Mouse (Mus musculus) WW6 (cell line): ENCODE measurements at regions not wholly inside any gene's neighbourhood (a gene's known extent, or its start where the extent isn't known, plus 50 kb on each side); places are given as distances from the start of the nearest gene placed in this dataset.

Experiments
- DNase-seq: peaks from one replicate; pipeline ENCODE4 v3.0.0-alpha.2; 2013; ENCODE audit warnings: low read depth, low spot score

DNA sequence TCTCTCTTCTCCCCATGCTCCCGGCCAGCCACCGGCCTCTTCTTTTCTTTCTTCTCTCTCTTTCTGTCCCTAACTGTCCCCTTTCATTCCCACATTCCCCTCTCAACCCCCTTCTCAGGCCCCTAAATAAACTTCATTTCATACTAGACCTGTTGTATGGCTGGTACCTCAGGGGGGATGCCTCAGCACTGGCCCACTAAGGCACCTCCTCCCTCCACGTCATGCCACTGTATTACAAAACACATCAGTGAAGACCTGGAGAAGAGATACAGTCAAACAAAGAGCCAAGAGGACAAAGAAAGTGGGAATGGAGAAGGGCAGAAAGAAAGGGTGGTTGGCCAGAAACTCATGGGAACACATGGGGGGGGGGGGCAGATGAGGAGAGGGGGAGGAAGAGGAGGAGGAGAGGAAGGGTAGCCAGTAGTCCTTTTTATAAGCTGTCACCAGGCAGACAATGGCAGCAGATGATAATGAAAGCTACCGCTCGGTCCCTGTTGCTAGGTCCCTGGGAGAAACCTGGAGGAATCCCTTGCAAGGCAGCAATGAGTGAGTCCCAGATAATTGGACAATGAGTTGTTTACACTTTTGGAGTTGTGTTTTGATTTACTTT, 224.5 kb upstream of the Pfn2 start:
- no peak for DNase-seq

DNA sequence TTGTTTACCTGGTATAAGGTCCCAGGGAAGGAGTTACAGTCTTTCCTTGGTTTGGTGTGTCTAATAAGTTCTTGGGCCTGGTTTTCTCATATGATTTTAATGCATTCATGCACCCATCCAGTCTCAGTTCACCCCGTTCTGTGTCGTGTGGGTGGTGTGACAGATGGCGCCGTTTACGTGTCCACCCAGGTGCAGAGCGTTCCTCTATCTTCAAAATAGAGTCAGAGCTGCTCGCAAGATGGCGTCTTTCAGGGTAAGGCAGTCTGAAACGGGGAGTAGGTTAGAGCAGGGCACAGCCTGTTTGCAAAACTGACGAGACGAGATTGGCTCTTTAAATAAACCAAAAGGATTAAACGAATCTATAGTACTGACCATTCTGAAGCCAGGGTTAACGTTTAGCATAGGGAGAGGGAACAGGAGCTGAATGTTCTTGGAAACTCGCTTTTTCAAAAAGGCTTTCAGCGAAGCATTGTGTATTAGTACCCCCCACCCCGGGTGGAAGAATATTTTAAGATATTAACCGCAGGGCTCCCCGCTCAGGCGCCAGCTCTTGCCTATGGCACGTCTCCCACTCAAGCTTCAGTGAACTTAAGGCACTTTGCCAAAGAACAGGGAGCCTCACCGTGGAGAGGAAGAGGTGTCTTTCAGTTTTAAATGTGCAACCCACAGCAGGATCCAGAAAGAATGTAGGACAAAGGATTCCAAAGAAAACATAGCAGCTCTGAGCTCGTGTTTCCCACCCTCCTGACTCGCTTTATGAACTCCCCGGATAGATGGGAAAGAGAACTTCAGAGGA, 241.7 kb upstream of the Pfn2 start:
- DNase-seq, result no peak

DNA sequence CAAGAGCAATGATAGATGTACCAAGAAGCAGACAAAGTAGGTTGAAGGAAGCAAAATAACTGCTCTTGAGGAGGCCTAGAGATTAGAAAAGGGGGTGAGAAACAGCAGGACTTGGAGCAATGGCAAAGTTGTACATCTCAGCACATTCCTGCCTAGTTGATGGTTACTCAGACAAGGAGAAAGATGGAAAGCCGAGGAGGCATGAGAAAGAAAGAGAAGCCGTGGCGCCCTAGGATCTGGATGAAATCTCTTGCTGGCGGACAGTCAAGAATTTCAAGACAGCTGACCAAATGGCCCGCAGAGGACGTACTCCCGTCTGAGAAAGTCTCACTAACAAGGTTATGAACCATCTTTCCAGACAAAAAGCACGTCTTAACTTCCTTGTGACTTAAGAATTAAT, 242.5 kb upstream of the Pfn2 start:
- no peak for DNase-seq

DNA sequence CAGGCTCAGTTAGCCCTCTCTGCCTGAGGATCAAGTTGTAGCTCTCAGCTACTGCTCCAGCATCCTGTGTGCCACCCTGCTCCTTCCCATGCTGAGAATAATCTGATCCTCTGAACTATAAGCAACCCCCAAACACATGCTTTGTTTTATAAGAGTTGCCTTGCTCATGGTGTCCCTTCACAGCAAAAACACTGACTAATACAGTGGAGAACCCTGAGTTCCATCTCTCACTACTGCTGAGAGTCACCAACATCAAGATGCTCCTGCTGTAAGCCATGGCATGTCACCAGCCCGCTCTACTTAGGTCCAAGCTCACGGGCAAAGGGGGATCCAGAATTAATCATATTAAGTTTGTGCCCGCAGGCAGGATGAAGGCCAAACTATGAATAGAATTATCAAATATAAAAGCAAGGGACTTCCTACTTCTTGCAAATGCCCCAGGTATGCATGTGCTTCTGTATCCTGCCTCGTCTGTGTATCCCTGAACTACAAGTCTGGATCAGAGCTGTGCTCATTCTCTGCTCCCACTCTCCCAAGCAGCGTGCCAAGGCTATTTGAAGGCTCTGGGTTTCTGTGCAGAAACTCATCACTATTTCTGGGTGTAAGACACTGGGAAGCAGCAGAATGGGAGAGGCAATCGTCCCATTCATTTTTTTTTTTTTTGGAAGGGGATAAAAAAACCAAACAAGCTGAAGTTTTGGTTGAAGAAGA, 243.7 kb upstream of the Pfn2 start:
- no peak for DNase-seq

DNA sequence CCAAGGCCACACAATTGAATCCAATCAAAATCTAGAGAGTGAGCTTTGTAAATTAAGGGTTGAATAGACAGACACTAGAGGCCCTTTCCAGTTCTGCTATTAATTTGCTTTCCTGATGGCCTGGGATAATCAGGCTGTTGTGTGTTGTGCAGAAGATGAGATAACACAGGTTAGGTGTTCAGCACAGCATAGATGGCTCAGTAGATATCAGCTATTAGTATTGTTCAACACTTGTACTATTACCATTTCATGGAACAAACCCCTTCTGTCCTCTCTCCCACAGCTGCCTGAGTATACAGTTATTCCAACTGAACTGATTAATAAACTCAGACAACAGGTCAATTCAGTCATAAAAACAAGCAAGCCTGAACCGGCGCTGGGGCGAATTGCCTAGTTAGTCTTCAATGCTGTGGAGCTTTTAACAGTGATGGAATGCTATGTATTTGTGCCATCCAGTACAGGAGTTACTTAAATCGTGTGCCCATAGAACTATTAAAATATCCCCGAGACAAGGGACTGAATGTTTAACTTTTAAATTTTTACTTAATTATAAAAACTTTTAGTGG, 263.1 kb upstream of the Pfn2 start:
- no peak for DNase-seq

DNA sequence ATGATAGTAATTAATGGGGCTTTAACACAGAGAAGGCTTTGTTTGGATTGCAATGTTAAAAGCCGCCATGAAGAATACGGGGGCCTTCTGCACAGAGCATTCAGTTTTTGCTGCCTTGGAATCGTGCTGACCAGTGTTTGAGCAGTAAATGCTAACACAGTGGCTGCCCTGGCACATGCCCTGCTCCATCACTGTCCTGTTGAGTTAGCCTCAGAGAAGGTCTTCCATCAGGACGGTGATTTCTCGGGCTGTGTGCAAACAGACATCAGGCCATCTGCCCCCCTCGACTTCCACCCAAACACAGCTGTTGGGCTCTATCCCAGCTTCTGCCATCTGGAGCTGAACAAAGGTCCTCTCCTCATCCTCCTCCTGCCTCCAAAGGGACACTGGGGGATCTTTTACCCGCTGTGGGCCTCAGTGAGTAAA, 264.6 kb upstream of the Pfn2 start:
- DNase-seq, result no peak

DNA sequence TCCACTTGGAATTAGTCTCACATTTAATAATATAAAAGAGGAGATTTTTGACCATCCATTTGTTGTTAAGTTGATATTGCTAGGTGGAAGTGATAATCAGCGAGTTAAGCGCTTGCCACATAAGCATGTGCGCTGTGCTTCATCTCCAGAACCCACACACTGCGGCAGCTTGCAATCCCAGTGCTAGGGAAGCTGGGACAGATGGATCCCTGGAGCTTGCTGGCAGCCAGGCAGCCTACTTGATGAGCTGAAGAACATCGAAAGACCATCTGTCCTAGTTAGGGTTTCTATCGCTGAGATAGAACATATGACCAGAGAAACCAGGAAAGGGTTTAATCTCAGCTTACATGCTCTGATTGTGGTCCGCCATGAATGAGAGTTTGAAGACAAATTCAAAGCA, 266.1 kb upstream of the Pfn2 start:
- no peak for DNase-seq

DNA sequence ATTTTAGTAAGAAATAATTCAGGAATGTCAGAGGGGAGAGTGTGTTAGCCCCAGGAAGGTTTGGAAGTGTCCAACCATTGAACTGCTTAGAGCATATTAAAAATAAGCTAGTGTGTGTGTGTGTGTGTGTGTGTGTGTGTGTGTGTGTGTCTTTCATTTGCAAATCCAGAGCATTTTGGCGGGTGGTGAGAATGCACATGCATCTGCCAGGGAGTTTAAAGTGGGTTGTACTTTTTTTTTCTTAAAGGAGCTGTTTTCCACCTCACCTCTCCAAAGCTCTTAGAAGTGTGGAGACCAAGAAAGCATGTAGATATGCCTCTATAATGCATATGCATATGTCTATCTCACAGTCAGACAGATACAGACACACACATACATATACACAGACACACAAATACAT, 267.6 kb upstream of the Pfn2 start:
- DNase-seq, result no peak

DNA sequence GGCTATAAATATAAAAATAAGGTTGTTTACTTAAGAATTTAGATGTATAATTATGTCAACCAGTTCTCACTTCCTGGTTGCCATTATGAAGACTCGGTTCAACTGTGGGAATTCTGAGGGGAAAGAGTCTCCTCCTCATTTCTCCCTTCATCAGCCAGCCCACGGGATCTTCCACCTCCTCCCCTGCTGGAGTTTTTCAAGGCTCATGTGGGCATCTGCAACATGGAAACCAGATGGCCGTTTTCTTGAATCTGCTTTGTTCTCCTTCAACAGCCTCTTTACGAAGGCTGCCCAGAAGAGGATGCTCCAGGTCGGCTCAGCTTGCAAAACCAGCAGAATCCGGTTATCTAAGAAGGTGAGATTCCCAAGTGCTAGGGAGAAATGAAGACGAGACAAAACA, 269.0 kb upstream of the Pfn2 start:
- DNase-seq, result no peak

DNA sequence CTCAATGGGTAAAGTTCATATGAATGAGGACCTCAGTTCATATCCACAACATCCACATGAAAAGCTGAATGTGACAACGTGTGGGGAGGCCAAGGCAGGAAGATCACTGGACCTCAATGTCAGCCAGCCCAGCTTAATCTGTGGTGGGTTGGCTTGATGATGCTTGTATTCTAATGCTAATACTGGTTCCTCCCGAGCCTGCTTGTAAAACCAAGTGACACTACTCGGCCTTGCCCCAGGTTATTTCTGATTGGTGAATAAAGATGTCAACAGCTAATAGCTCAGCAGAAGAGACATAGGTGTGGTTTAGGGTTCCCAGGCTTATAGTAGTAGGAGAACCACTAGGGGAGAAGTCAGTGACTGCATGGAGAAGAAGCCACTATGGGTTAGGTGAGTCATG, 272.2 kb upstream of the Pfn2 start:
- DNase-seq, result peak; percentile 16

DNA sequence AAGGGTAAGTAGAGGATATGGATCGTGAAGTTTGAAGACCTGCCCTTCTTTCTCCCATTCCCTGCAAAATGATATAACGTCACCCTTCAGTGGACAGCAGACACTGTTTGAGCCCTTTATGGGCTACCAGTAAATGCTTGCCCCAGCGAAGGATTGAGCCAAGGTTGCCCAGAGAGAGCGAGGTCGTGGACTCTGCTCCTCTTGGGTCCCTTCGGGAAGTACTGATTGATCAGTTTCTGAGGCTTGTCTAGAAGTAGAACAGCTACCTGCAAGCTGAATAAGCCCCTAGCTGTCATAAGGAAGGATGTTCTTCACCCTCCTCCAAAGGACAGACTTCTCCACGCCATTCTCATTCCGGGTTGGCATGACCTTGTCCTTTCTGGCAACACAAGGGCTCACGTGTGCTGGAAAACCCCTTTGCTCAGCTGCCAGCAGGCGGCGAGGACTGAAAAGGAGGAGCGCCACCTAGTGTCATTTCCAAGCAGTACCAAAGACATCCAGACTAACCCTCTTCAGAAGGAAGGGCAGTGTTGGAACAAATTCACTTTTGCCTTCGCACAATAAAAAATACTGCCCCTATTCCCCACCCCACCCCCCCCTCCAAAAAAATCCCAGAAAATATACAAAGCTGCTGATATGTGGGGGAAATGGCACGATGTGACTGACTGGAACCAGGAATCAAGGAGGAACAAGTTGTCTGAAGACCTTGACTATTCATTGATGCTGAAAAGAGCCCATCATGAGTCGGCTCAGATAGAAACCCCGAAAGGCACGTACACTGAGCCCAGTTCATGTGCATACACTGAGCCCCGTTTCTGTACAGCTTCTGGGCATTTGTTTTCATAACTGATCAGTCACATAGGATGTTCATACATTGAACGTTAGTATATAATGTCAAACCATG, 274.8 kb upstream of the Pfn2 start:
- DNase-seq, result peak; percentile 43

DNA sequence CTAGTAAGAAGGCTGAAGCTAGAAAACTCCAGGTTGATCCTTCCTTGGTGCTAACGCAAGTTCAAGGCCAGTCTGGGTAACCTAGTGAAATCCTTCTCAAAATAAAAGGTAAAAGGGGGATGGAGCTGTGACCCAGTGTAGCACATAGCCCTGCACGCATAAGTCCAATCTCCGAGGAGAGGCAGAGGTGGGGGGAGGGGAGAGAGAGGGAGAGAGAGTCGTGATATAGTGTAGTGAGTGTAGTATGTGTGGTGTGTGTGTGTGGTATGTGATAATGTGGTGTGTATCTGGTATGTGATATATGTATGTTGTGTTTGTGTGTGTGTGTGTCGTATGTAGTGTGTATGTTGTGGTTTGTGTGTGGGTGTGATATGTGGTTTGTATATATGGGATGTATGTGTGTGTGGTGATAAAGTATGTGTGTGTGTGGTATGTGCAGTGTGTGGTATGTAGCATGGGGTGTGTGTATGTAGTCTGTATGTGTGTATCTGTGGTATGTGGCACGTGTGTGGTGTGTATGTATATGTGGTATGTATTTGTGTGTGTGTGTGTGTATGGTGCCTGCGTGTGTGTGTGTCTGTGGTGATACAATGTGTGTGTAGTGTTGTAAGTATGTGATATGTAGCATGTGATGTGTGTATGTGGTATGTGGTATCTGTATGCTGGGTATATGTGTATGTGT, 275.7 kb upstream of the Pfn2 start:
- no peak for DNase-seq

DNA sequence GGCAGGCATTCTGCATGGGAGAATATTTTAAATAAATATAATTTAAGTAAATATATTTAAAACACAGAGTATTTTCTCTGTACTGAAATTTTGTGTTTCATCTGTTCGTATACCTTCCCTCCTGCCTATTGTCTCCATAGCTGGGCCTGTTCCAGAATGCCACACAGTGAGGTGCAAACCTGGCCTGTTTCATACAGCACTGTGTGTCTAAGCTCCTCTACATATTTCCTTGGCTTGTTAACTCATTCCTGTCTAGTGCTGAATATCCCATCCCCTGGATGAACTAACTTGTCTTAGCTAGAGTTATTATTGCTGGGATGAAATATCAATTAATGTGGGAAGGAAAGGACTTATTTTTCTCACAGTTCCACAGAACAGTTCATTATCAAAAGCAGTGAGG, 277.0 kb upstream of the Pfn2 start:
- no peak for DNase-seq

DNA sequence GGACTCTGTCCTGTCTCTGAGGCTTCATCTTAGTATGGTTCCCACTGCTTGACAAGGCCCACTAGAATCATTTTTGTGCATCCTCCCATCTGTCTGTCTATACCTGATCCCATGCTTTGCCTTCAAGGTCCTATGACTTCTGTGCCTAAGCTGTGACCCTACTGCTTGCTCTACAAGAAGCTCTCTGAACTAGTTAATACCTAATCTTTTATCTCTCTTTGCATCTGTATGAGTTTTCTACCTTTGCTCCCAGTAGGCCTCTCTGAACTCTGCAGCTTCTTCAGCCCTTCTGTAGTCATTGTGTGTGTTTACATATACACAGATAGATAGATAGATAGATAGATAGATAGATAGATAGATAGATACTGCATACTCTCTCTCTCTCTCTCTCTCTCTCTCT, 279.1 kb upstream of the Pfn2 start:
- no peak for DNase-seq

DNA sequence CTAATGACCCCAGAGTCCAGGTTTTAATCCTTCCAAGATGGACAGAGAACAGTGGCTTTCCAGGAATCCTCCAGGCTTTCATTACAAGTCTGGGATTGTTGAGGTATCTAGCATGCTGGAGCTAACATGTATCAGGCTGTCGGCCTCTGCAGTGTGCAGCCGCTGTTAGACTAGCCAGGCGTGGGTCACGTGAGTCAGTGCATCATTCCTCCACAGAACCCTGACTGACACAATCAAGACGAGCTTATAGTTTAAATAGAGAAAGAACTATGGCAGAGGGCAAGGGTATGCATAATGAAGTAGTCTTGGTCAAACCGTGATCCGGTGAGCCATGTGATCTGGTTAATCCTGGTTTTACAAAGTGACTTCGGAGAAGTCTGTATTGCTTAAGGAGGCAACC, 280.2 kb upstream of the Pfn2 start:
- no peak for DNase-seq

DNA sequence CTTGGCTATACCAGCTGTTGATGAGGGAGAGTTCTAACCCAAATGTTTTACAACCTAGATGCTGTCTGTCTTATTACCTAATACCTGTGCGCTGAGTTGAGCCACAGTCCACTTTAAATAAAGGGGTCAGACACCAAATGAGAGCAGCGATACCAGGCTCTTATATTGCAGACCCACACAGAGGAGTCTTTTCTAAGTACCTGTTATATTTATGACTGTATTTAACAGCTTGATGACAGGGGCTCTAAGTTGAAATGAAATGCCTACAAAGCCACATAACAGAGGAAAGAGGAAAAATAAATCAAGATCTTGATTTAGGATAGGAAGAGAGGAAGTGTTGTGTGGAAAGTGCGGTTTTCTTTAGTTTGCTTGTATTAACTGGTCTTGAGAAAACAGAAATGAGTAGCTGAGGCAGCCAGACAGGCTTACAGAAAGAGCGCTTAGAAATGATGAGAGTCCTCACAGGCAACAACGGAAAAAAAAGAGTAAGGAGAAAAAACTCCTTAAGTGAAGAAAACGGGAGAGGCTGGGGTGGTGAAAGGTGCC, 281.6 kb upstream of the Pfn2 start:
- DNase-seq, result no peak

DNA sequence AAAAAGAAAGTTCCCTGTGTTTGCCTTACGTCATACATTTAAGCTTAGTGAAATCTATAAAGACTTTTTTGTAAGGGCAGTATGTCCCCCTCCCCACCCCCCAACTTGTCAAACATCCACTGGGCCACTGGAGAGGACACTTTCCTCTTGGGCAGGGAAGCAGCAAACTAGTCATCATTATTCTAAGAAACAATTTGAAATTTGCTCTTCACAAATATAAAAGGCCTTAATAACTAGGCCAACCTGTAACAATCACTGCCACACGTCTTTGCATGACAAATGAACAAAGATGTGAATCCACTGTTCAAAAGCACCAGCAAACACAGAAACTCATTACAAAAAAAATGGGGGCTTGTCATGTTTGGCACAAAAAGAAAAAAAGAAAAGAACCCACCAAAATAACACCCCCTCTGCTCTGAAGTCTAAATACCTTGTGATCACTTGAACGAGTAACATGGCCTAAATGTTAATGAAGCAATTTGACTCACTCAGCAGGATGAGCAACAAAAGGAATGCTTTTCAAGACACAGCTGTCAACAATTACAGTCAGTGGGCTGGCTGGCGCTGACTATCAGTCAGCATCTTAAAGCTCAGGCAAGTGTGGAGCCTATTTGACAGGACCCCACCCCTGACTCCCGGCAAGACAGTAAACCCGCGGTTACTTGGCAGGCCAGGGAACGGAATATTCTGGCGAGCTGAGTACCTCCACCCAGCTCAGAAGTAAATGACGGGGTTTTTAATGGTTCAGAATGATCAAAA, 278.7 kb upstream of the Tsc22d2 start:
- DNase-seq, result no peak

DNA sequence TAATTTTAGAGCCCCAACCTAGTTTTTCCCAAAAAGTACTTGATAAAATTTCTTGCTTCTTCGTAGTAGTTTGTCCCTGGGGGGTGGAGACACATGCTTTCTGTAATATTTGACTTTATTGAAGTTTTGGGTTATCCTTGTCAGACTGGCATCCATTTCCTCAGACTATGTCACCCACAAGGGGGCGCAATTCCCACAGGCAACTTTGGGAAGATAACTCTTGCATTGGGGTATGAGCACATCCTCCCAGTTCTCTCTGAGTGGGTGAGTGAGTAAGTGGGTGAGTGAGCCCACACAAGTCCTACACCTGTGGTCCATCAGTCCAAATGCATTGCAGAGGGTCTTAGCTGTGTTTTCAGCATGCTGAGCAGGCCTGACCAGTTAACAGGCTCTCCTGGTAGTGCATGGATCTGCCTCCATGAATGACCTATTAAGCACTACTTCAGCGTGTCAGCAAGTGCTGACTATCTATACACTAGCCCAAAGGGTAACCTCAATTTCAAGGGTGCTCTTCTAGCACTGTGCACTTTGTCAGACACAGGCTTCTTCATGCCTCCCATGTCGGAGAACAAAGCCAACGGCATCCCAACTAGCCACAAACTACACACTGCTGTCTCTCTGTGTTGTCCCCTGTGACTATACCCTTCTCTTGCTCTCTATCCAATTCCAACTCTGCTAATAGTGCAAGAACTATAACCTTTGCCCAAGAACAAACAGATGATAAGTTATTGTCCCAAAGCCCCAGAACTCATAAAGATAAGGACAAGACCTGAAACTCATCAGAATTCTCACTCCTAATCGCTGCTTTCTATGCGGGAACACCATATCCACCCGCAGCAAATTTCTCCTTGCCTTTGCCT, 275.6 kb upstream of the Tsc22d2 start:
- DNase-seq, result no peak

DNA sequence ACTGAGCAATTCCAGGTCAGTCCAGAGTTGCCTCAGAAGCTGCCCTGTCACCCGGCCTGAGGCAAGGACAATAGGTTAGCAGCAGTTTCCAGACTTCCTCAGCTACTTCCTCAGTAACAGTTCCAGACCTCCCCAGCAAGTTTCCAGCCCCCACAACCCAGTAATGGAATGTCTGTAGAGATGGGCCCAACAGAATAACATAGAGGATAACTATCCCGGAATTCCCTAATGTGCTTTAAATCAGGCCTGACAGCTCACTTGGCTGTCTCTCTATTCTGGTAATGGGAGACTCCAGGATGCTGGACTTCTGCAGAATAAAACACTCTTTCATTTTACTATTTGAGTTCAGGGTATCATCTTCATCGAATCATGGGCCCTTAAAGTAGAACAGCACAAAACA, 268.4 kb upstream of the Tsc22d2 start:
- no peak for DNase-seq
